Mouse (Mus musculus) lung, embryonic 16.5 days (tissue): ENCODE results near the gene Cog2. TPM values are rescaled to one million over a fixed set of nuclear protein-coding genes. Genes with fewer than 3 reads are reported as not detected.
A peak's percentile ranks its signal among the peaks of the same experiment; 100 is the strongest.

Experiments used
- ATAC-seq: fragments of 200-750 bp; cut with Nextera tagmentation; 2 replicates; pipeline ENCODE4 v1.8.0; 2017; ENCODE audit warnings: low read depth, mild to moderate bottlenecking, moderate library complexity
- H3K27ac ChIP-seq: fragments of 300-500 bp; sonication (generic); 2 replicates; pipeline ENCODE4 v1.5.1; 2014; ENCODE audit warnings: mild to moderate bottlenecking, control low read depth, low read length
- H3K27me3 ChIP-seq: fragments of 300-500 bp; sonication (generic); 2 replicates; pipeline ENCODE4 v1.6.1; 2014; ENCODE audit warnings: low read depth, low read length, mixed read lengths; ENCODE audit not compliant: control insufficient read depth, insufficient read depth
- H3K36me3 ChIP-seq: fragments of 300-500 bp; sonication (generic); 2 replicates; pipeline ENCODE4 v1.6.1; 2014; ENCODE audit warnings: low read length; ENCODE audit not compliant: control insufficient read depth, insufficient read depth
- H3K4me1 ChIP-seq: fragments of 300-500 bp; sonication (generic); replicated peaks from 2 replicates; pipeline ENCODE4 v1.6.1; 2014; ENCODE audit warnings: low read length, mixed read lengths; ENCODE audit not compliant: control insufficient read depth, insufficient read depth
- H3K4me2 ChIP-seq: fragments of 300-500 bp; sonication (generic); 2 replicates; pipeline ENCODE4 v1.6.1; 2014; ENCODE audit warnings: low read depth, low read length, control low read depth
- H3K4me3 ChIP-seq: fragments of 300-500 bp; sonication (generic); 2 replicates; pipeline ENCODE4 v1.5.1; 2014; ENCODE audit warnings: mild to moderate bottlenecking, low read length, control low read depth
- H3K9ac ChIP-seq: fragments of 300-500 bp; sonication (generic); 2 replicates; pipeline ENCODE4 v1.6.1; 2014; ENCODE audit warnings: low read length, control low read depth
- H3K9me3 ChIP-seq: fragments of 300-500 bp; sonication (generic); 2 replicates; pipeline ENCODE4 v1.6.1; 2016; ENCODE audit warnings: low read length; ENCODE audit not compliant: control insufficient read depth
- WGBS: fragments of 180-500 bp; shearing (Covaris S2); extraction: QIAGEN DNeasy Blood & Tissue Kit; methylation state at CpG from one replicate; pipeline ENCODE4 v1.1.7; 2014; 5-methylcytosine and 5-hydroxymethylcytosine counted together
- polyA plus RNA-seq: library from polyadenylated mRNA; unstranded; fragments of >200 nt; fragmentation: Nextera tagmentation; extraction: Ambion mirVana; gene quantifications from 2 replicates; pipeline ENCODE4 v1.2.1, GENCODE M21; 2015

Cog2 gene
- polyA plus RNA-seq, result 35.6 and 36.2 TPM in 2 replicates

DNA sequence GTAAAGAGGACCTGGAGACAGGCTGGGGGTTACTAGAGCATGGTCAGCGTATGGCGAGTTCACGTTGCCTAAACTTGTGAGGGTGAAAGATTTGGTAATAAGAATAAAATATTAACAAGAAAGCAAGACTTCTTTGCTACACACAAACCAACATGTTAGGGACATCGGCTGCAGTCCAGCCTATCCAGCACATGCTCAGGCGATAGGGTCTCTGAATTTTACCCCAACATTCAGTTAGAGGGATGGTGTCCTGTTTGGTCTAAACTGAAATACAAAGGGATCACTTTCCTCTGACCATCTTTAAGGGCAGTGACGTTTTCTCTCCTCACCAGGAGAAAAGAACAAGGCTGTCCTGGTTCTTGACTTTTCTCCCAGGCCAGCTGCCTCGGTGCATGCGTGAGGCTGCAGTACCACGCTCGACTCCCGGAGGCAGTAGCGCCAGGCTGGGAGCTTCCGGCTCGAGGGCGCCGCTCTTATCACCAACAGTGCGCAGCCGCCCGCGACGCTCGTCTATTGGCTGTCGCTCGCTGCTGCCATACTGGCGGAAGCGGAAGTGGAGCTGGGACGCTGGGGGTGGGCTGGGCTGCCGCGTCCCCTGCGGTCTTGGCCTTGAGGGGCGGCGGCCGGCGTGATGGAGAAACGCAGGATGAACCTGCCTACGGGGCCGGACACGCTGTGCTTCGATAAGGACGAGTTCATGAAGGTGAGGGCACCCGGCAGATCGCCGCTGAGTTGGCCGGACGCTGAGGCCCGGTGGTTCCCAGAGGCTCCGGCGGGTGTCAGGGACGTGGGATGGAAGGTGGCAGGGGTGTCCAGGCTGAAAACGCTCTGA is at the start of gene Cog2:
Gene Cog2, plus strand, starts transcription at position 519 of the 832 bp plus-strand sequence.
- Histone ChIP-seq H3K4me2 (peak within 1 kb of the TSS; percentile 79), H3K4me3 (peak within 1 kb of the TSS; percentile 97), H3K27ac (no peak within 1 kb of the TSS), H3K9me3 (no peaks in the 10 kb centered on the region), H3K27me3 (no peaks in the 10 kb centered on the region), H3K4me1 (peaks cover 14% of the 10 kb centered on the region), H3K36me3 (no peaks in the 10 kb centered on the region), H3K9ac (peak within 1 kb of the TSS; percentile 87)
- ATAC-seq, result peak; percentile 99
- 10% methylated on average over 50 of the region's 50 CpGs for WGBS

DNA sequence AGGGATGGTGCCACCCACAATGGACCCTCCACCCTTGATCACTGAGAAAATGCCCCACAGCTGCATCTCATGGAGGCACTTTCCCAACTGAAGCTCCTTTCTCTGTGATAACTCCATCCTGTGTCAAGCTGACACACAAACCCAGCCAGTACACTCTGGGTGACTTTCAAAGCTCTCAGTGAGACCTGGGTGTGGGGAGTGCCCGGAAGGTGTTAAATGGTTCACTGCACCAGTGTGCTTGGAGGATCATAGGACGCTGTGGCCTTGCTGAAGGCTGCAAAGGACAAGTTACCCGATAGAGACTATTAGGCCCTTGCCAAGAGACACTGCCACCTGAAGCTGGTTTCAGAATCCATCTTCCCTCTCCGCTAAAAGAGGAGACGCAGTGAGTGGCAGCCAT is 44.9 kb upstream of the Cog2 start:
- Histone ChIP-seq H3K9ac (no peak overlapping the region), H3K4me1 (no peaks in the 10 kb centered on the region), H3K27ac (no peak overlapping the region), H3K4me3 (no peak overlapping the region), H3K4me2 (no peak overlapping the region), H3K9me3 (no peaks in the 10 kb centered on the region), H3K27me3 (no peaks in the 10 kb centered on the region), H3K36me3 (no peaks in the 10 kb centered on the region)
- no peak for ATAC-seq
- WGBS, result 82% methylated on average over 5 of the region's 5 CpGs

DNA sequence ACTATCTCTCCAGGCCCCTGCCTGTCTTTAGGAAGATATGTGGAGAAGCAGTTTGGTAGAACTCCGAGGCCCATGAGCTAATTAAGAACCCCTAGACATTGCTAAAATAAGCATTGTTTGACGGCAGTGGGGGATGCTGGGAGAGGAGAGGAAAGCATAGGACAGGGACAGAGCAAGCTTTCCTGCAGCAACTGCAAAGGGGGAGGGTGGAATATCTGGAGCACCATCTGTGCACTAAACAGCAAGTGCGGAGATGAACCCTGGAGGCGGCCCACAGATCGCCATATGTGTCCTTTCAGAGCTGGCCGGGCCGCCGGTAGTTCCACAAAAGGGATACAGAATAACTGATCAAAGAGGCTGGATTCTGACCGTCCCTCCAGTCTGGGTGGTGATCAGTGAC is 43.9 kb upstream of the Cog2 start:
- Histone ChIP-seq H3K9ac (no peak overlapping the region), H3K4me3 (no peak overlapping the region), H3K36me3 (no peaks in the 10 kb centered on the region), H3K27ac (no peak overlapping the region), H3K4me1 (no peaks in the 10 kb centered on the region), H3K4me2 (no peak overlapping the region), H3K27me3 (no peaks in the 10 kb centered on the region), H3K9me3 (no peaks in the 10 kb centered on the region)
- ATAC-seq, result no peak
- 57% methylated on average over 9 of the region's 9 CpGs for WGBS

DNA sequence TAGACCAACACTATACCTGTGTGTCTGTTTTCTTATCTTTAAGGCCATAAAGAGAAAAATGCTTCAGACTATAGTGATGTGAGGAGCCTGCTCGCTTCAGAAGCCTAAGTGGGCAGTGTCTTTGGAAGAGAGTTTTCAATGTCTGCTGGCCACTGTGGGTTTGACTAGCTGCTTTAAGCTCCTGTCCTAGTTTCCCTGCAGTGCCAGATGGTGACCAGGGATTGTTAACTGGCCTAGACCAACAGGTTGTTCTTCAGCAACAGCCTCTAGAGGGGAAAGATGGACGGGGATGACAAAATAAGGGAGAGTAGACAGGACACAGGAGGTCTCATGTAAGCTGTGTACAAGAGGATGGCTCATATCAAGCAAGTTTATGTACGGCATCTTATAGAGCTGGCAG is 41.3 kb upstream of the Cog2 start:
- Histone ChIP-seq H3K9ac (no peak overlapping the region), H3K27ac (no peak overlapping the region), H3K27me3 (no peaks in the 10 kb centered on the region), H3K9me3 (no peaks in the 10 kb centered on the region), H3K4me1 (no peaks in the 10 kb centered on the region), H3K36me3 (no peaks in the 10 kb centered on the region), H3K4me3 (no peak overlapping the region), H3K4me2 (no peak overlapping the region)
- ATAC-seq, result no peak
- 70% methylated on average over 3 of the region's 3 CpGs for WGBS

DNA sequence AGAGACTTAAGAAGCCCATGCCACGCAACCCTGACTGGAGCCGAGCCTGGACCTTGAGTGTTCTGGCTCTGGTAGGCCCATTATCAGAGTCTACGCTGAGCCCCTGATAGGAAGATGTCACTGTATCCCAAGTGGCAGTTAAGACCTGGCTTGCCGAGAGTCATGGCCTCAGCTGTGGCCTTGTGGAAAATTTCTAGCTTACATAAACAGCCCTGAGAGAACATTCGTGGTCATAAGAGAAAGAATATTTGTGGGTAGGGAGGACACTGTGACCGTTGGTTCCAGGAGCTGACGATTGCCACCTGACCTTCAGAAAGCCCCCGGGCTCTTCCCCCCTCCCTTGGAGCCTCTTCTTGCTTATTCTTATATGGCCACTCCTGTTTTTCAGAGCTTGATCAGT is 40.2 kb upstream of the Cog2 start:
- 72% methylated on average over 8 of the region's 8 CpGs for WGBS
- Histone ChIP-seq H3K4me2 (no peak overlapping the region), H3K36me3 (no peaks in the 10 kb centered on the region), H3K4me3 (no peak overlapping the region), H3K27me3 (no peaks in the 10 kb centered on the region), H3K9me3 (no peaks in the 10 kb centered on the region), H3K9ac (no peak overlapping the region), H3K4me1 (no peaks in the 10 kb centered on the region), H3K27ac (no peak overlapping the region)
- no peak for ATAC-seq

DNA sequence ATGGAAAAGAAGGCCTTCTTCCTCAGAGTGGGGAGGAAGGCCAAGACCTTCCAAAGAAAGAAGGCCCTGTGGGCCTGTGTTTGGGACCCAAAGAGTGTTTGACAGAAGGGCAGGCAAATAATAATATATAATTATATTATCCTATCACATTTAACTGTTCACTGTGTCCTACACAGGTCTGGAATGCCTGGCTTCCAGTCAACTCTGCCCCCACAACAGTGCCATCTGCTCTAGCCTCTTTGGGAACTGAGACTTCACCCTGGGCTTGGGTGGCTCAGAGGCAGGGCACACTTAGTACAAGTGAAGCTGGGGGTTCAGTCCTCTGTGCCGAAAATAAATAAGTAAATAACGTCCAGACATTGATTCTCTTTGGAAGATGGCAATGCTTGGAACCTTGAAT is 37.8 kb upstream of the Cog2 start:
- no peak for ATAC-seq
- Histone ChIP-seq H3K4me3 (no peak overlapping the region), H3K4me2 (no peak overlapping the region), H3K9me3 (no peaks in the 10 kb centered on the region), H3K9ac (no peak overlapping the region), H3K27me3 (no peaks in the 10 kb centered on the region), H3K27ac (no peak overlapping the region), H3K36me3 (no peaks in the 10 kb centered on the region), H3K4me1 (no peaks in the 10 kb centered on the region)
- 79% methylated on average over 2 of the region's 2 CpGs for WGBS

DNA sequence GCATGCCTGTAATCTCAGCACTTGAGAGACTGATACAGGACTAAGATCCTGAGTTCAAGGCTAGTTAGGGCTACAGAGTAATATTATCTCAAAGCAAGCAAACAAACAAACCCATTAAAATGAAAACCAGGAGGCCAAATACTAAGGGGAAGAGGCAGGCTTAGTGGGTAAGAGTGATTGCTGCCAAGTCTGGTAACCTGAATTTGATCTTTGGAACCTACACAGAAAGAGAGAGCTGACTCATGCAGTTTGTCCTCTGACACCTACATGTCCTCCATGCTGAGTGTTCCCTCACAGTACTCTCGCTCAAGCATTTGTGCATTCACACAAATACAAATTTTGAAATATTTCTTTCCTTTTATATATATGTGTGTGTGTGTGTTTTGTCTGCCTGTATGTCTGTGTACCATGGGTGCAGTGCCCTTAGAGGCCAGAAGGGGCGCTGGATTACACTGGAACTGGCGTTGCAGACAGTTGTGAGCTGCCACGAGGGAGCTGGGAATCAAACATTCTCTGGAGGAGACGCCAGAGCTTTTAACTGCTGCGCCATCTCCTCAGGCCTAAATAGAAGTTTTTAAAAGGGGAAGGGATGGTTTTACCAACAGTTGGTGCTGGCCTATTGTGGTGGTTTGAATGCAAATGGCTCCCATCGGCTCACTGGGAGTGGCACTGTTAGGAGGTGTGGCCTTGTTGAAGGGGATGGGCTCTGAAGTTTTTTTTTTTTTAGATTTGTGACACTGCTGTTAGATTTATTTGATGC is 37.0 kb upstream of the Cog2 start:
- Histone ChIP-seq H3K9me3 (no peaks in the 10 kb centered on the region), H3K4me1 (no peaks in the 10 kb centered on the region), H3K4me3 (no peak overlapping the region), H3K27me3 (no peaks in the 10 kb centered on the region), H3K36me3 (no peaks in the 10 kb centered on the region), H3K4me2 (no peak overlapping the region), H3K9ac (no peak overlapping the region), H3K27ac (no peak overlapping the region)
- ATAC-seq, result no peak
- 66% methylated on average over 7 of the region's 7 CpGs for WGBS

DNA sequence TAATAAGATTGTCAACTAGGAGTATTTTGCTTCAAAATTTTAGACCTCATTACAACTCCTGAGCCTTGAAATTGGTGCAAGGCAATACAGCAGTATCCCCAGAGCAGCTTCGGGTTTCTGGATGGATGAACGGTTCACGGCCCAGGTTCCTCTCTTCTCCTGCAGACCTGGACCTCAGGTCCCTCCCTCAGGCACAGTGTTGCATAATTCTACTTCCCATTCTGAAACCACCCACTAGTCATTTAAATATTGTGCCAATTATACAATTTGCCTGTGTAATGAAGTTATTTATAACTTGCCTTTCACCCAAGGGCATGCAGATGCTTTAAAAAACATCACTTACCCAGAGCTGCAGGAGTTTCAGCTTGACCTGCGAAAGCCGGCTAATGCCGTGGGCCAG is 31.3 kb upstream of the Cog2 start:
- Histone ChIP-seq H3K4me3 (no peak overlapping the region), H3K36me3 (no peaks in the 10 kb centered on the region), H3K27me3 (no peaks in the 10 kb centered on the region), H3K27ac (no peak overlapping the region), H3K4me2 (no peak overlapping the region), H3K9ac (no peak overlapping the region), H3K4me1 (no peaks in the 10 kb centered on the region), H3K9me3 (no peaks in the 10 kb centered on the region)
- WGBS, result 96% methylated on average over 6 of the region's 6 CpGs
- ATAC-seq, result no peak

DNA sequence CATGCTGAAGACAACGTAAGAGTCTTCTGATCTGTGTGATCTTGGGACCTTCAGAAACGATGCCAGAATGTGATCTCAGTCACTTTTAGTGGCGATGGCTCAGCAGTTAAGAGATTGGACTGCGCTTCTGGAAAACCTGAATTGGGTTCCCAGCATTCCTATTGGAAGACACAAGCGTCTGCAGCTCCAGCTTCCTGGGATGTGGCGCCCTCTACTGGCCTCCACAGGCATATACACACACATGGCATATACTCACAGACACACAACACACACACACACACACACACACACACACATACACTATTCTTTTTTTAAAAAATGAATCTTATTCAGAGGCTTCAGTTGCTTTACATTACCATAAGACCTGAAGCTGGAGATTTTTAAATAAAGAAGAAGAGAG is 30.8 kb upstream of the Cog2 start:
- ATAC-seq, result no peak
- WGBS, result 81% methylated on average over 6 of the region's 6 CpGs
- H3K36me3 ChIP-seq, result no peaks in the 10 kb centered on the region
- H3K27me3 ChIP-seq, result no peaks in the 10 kb centered on the region
- no peaks in the 10 kb centered on the region for H3K4me1 ChIP-seq
- no peak overlapping the region for H3K4me3 ChIP-seq
- H3K9me3 ChIP-seq, result no peaks in the 10 kb centered on the region
- no peak overlapping the region for H3K27ac ChIP-seq
- no peak overlapping the region for H3K4me2 ChIP-seq
- H3K9ac ChIP-seq, result no peak overlapping the region
